Mouse (Mus musculus) ES-E14 (cell line): ENCODE results near the gene Cep85l. TPM values are rescaled to one million over a fixed set of nuclear protein-coding genes. Genes with fewer than 3 reads are reported as not detected.

Source experiments
- DNase-seq: peaks from one replicate; pipeline ENCODE4 v3.0.0-alpha.2; 2013; ENCODE audit warnings: low read depth, low spot score
- H3K27ac ChIP-seq: 2 replicates; pipeline ENCODE4 v1.5.1; 2012; ENCODE audit warnings: low read depth, mild to moderate bottlenecking, low read length, moderate library complexity, mixed read lengths; ENCODE audit not compliant: poor library complexity, insufficient read depth, severe bottlenecking
- H3K36me3 ChIP-seq: 2 replicates; pipeline ENCODE4 v1.6.1; 2012; ENCODE audit warnings: mild to moderate bottlenecking, low read length, moderate library complexity, mixed read lengths; ENCODE audit not compliant: control insufficient read depth, poor library complexity, insufficient read depth, severe bottlenecking
- H3K4me1 ChIP-seq, 2 experiments: fragments of 150-350 bp in 1 of 2; sonication (generic) in 1 of 2; 2 replicates each; pipeline ENCODE4 v1.6.1; 2012; ENCODE audit warnings: low read length in 2 of 2, mild to moderate bottlenecking in 1 of 2, mixed read lengths in 1 of 2; ENCODE audit not compliant: control insufficient read depth in 2 of 2, insufficient read depth in 2 of 2, poor library complexity in 1 of 2
- H3K4me3 ChIP-seq, 2 experiments: fragments of 150-350 bp in 1 of 2; sonication (generic) in 1 of 2; 2 replicates each; pipeline ENCODE4 v1.5.1; 2012; ENCODE audit warnings: low read length in 2 of 2, low read depth in 1 of 2, mild to moderate bottlenecking in 1 of 2, mixed read lengths in 1 of 2; ENCODE audit not compliant: insufficient read depth in 1 of 2, poor library complexity in 1 of 2, severe bottlenecking in 1 of 2
- H3K9ac ChIP-seq: 2 replicates; pipeline ENCODE4 v1.6.1; 2012; ENCODE audit warnings: low read depth, mild to moderate bottlenecking, low read length, mixed read lengths; ENCODE audit not compliant: poor library complexity, insufficient read depth, severe bottlenecking
- H3K9me3 ChIP-seq: fragments of 150-350 bp; sonication (generic); 2 replicates; pipeline ENCODE4 v1.6.1; 2012; ENCODE audit warnings: low read depth, mild to moderate bottlenecking, low read length; ENCODE audit not compliant: control insufficient read depth, insufficient read depth
- CHD2 ChIP-seq: IDR thresholded peaks from 2 replicates; pipeline ENCODE4 v1.6.1; 2014; ENCODE audit warnings: mild to moderate bottlenecking, low read depth, low read length, inconsistent platforms
- HCFC1 ChIP-seq: IDR thresholded peaks from 2 replicates; pipeline ENCODE4 v1.6.1; 2012; ENCODE audit warnings: low read length, inconsistent platforms, borderline replicate concordance; ENCODE audit not compliant: insufficient read depth
- MAFK ChIP-seq: IDR thresholded peaks from 2 replicates; pipeline ENCODE4 v1.6.1; 2014; ENCODE audit warnings: mild to moderate bottlenecking, low read depth, low read length, inconsistent platforms; ENCODE audit not compliant: insufficient read depth
- ZC3H11A ChIP-seq: IDR thresholded peaks from 2 replicates; pipeline ENCODE4 v1.6.1; 2012; ENCODE audit warnings: low read depth, mild to moderate bottlenecking, inconsistent platforms, low read length, borderline replicate concordance
- ZNF384 ChIP-seq: IDR thresholded peaks from 2 replicates; pipeline ENCODE4 v1.6.1; 2012; ENCODE audit warnings: low read depth, low read length, inconsistent platforms
- in situ Hi-C, 2 experiments: fragments of 600-800 bp; cut with MboI; formaldehyde crosslinking; loops; one replicate each; pipeline ENCODE4 v1.15.1; 2025; ENCODE audit warnings: low sequenced_read_pairs in 2 of 2, inconsistent platforms in 1 of 2; ENCODE audit not compliant: unreplicated experiment in 2 of 2
- total RNA-seq: library from RNA; depleted of rRNA; stranded (reverse); fragments of 300-350 nt; gene quantifications from 2 replicates; pipeline ENCODE4 v1.2.3, GENCODE M21; 2012

The Cep85l gene
- total RNA-seq, 1 experiment = 3.6 TPM

GRCm38 (mm10) chr10:53412165-53412564, 32.4 kb upstream of the Cep85l start:
- Histone ChIP-seq H3K9ac (no peak overlapping the region), H3K4me1 (peaks cover 5% of the 10 kb centered on the region in 2 experiments; a peak in 3 of 4 replicates)
- in situ Hi-C loops = no loop called here

GRCm38 (mm10) chr10:53410831-53411230, 31.1 kb upstream of the Cep85l start:
- TF ChIP-seq ZC3H11A (no peak), CHD2 (no peak), HCFC1 (no peak), ZNF384 (no peak), MAFK (no peak)
- peaks cover 5% of the 10 kb centered on the region in 2 experiments; a peak in 3 of 4 replicates for H3K4me1 ChIP-seq
- H3K9me3 ChIP-seq = no peaks in the 10 kb centered on the region
- DNase-seq = no peak
- H3K36me3 ChIP-seq = no peaks in the 10 kb centered on the region
- H3K4me3 ChIP-seq = no peak overlapping the region
- H3K9ac ChIP-seq = no peak overlapping the region
- no peak overlapping the region for H3K27ac ChIP-seq
- in situ Hi-C loops = no loop called here

More at GRCm38 (mm10) chr10:53412165-53412564, 32.4 kb upstream of the Cep85l start:
- no peak overlapping the region for H3K4me3 ChIP-seq
- H3K36me3 ChIP-seq = no peaks in the 10 kb centered on the region
- no peaks in the 10 kb centered on the region for H3K9me3 ChIP-seq
- no peak overlapping the region for H3K27ac ChIP-seq
- DNase-seq = no peak
- no peak for TF ChIP-seq HCFC1
- TF ChIP-seq ZNF384 = no peak
- TF ChIP-seq MAFK = no peak
- no peak for TF ChIP-seq CHD2
- no peak for TF ChIP-seq ZC3H11A

GRCm38 (mm10) chr10:53407422-53407821, 27.7 kb upstream of the Cep85l start:
- TF ChIP-seq MAFK = no peak
- TF ChIP-seq CHD2 = no peak
- TF ChIP-seq ZC3H11A = no peak
- TF ChIP-seq HCFC1 = no peak
- TF ChIP-seq ZNF384 = no peak
- in situ Hi-C loops = no loop called here
- no peak overlapping the region for H3K4me3 ChIP-seq
- no peak overlapping the region for H3K9ac ChIP-seq
- no peaks in the 10 kb centered on the region for H3K36me3 ChIP-seq
- no peaks in the 10 kb centered on the region for H3K9me3 ChIP-seq
- no peak for DNase-seq
- H3K4me1 ChIP-seq = peaks cover 0 to 5% of the 10 kb centered on the region in 2 experiments; a peak in 2 of 4 replicates
- no peak overlapping the region for H3K27ac ChIP-seq

GRCm38 (mm10) chr10:53406845-53407244, 27.1 kb upstream of the Cep85l start:
- in situ Hi-C loops = no loop called here
- Histone ChIP-seq H3K9ac (no peak overlapping the region), H3K4me1 (no peaks in the 10 kb centered on the region), H3K9me3 (no peaks in the 10 kb centered on the region), H3K27ac (no peak overlapping the region), H3K4me3 (no peak overlapping the region), H3K36me3 (no peaks in the 10 kb centered on the region)
- TF ChIP-seq ZNF384 (no peak), HCFC1 (no peak), CHD2 (no peak), ZC3H11A (no peak), MAFK (no peak)
- no peak for DNase-seq
